Mouse (Mus musculus) layer of hippocampus, adult 11-12 months (tissue): ENCODE measurements at regions not wholly inside any gene's neighbourhood (a gene's known extent, or its start where the extent isn't known, plus 50 kb on each side); places are given as distances from the start of the nearest gene placed in this dataset.

ENCODE experiments used
- DNase-seq: peaks from one replicate; pipeline ENCODE4 v3.0.0; 2022; ENCODE audit warnings: low spot score

- no peak for DNase-seq
These were observed 136.5 kb upstream of the Dap start for GRCm38 (mm10) chr15:31087607-31088006.

GRCm38 (mm10) chr15:31091916-31092570 is 132.1 kb upstream of the Dap start:
- peak; percentile 82 for DNase-seq

DNA sequence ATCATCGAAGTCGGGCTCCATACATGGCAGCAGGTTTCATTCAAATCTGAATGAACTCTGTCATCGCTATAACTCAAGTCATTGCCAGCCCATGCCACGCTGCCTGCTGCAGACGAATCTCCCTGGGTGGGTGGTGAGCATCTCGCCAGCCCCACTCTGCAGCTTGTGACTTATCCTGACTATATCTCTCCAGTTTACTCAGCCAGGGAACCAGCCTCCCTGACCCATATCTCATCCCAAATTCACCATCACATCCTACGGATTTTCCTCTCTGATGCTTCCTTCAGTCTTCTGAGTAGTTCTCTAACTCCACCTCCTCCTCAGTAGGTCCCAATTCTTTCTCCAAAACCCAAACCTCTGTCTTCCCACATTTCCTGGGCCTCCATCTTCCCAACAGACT is 127.9 kb upstream of the Dap start:
- DNase-seq: no peak

- DNase-seq: peak; percentile 41
These were observed 126.8 kb upstream of the Dap start for GRCm38 (mm10) chr15:31097301-31097700.

- no peak for DNase-seq
These were observed 119.4 kb upstream of the Dap start for GRCm38 (mm10) chr15:31104743-31105142.

DNA sequence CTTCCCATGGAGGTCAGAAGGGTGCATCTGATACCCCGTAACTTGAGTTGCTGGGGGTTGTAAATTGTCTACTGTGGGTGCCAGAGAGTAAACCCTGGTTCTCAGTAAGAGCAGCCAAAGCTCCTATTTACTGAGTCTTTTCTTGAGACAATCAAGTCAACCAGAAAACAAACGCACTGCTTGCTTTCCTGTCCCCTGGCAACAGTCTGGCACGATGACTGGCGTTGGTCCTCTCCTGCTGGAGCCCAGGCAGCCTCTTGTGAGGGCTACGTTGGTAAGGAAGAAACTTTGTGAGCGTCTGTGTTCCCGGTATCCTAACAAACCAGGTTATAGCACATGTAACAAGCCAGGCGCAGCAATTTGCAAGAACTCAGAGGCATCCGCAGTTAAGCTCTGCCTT is 117.2 kb upstream of the Dap start:
- no peak for DNase-seq

- DNase-seq: no peak
These were observed 110.9 kb upstream of the Dap start for GRCm38 (mm10) chr15:31113216-31113615.

DNA sequence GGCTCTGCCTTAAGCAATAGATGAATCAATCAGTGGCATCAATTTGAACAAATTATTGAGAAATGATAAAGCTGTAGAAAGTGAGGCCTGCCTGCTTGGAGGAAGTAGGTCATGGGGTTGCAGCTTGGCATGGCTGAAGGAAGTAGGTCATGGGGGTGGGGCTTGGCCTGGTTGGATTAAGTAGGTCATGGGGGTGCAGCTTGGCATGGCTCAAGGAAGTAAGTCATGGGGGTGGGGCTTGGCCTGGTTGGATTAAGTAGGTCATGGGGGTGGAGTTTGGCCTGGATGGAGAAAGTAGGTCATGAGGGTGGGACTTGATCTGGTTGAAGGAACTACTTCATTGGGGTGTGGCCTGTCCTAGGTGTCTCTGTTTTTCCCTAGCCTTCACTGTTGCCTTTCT is 106.8 kb upstream of the Dap start:
- DNase-seq: no peak

- no peak for DNase-seq
These were observed 104.0 kb upstream of the Dap start for GRCm38 (mm10) chr15:31120147-31120546.

- DNase-seq: no peak
These were observed 98.3 kb upstream of the Dap start for GRCm38 (mm10) chr15:31125784-31126183.

- no peak for DNase-seq
These were observed 97.1 kb upstream of the Dap start for GRCm38 (mm10) chr15:31126999-31127398.

DNA sequence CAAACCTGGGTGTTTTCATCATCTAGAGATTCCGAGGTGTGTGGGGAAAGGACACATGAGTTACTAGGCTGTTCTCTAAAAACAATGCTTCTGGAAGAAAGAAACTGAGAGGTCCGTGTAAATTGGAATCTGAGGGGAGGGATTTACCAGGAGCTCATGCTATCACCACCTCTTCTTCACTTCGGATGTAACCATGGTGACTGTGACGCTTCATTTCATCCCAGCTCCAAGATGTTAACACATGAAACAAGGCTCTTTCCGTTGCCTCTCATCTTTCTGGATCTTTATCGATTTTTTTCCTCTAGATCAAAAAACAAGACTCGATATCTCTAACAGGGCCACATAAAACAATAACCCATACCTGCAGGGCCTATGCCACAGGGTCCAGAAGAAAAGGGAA is 89.2 kb upstream of the Dap start:
- no peak for DNase-seq

- DNase-seq: no peak
These were observed 85.5 kb upstream of the Dap start for GRCm38 (mm10) chr15:31138637-31139036.

- no peak for DNase-seq
These were observed 82.4 kb upstream of the Dap start for GRCm38 (mm10) chr15:31141750-31142149.

GRCm38 (mm10) chr15:31148251-31149145 is 75.6 kb upstream of the Dap start:
- DNase-seq: no peak

- no peak for DNase-seq
These were observed 74.3 kb upstream of the Dap start for GRCm38 (mm10) chr15:31149855-31150254.

DNA sequence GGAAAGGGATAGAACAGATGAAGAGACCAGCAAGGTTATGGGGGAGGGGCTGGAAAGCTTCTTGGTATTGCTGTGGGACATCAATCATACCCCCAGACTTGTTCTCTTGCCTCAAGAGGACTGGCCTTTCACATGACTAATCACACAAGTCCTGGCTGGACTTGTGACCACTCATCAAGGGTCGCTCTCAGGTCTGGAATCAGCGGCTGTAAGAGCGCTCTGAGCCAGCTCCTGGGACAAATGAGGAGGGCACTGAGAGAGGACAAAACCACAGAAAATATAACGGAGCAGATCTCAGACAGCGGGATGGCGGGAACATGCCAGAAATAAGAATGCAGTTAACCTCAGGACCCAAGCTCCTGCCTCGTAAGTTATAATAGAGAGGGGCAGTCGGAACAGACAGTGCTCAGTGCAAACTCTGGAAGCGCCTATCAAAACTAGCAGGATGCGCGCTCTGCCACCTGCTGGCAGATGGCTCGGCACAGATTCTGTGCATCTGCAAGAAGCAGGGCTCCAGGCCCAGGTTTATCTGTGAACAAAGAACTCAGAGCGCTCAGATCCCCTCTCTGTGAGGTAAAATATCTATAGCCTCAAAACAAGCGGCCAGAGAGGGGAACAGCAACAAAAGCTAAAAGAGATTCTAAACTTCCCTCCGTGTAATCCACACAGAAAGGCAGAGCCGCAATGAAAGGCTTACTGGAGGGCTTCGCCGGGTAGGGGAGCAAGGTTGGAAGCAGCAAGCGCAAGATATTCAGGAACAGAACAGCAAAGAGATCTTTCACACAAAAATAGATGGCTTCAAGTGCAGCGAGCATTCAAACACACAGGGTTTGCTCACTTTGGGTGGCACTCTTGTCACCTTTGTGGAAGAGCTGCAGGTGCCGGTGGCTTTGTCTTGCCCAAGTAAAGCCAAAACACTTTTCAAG is 73.3 kb upstream of the Dap start:
- peak; percentile 80 for DNase-seq

DNA sequence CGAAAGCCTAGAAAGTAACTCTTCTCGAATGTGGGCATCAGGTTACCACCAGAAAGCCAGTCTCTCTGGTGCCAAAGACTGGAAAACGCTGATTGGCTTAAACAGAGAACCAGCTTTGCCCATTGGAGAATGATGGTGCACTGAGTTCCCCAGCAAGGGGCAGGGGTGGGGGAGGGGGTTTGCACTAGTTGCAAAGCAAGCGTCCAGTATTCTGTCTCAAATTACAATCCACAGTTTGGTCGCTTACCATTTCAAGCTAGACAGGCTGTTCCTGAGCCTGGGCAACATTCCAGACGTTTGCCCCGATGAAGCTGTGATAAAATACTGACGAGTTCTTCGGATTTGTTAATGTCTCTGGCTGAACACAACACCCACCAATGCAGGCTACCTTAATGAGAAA is 69.0 kb upstream of the Dap start:
- no peak for DNase-seq

DNA sequence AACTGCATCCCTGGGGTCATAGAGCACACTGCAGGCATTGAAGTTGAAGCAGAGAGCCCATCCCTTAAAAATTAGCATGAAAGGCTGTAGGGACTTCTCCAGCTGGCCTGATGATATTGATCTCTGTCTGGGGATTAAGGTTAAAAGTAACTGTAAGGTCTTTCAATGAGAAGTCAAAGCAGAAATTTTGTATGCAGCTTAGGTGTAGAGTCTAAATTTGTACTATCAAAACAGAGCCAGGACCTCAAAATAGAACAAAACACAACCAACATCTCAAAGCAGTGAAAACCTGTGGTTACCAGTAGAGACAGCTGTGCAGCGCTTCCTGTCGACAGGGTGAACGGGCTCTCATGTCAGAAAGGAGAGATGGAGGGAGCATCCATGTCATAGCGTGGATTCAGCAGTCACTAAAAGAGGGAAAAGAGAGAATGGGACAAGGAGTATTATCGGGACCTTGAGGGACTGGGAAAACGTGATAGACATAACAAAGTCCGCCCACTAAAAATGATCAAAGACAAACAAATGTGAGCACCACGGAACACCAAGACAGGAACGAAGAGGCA is 57.5 kb upstream of the Dap start:
- no peak for DNase-seq

- DNase-seq: no peak
These were observed 56.6 kb upstream of the Dap start for GRCm38 (mm10) chr15:31167506-31167905.

DNA sequence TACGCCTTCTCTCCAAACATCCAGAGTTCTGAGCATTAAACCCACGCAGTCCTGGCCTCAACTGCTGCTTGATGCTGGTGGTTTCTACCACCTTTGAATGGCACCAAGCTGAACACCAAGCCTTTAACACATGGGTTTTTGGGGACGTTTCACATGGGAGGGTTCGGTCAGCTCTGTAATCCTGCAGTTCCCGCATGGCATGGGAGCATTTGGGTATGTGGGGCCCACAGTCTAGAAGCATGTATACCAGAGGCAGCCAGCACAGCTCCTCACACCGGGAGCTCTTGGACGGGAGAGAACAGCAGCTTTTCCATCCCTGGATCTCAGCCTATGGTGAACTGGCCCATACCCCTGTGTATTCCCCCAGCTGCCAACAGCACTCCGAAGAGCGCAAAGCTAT is 55.9 kb upstream of the Dap start:
- DNase-seq: no peak
